Mouse (Mus musculus): Measurements from ENCODE around the gene Ccr10.

The Ccr10 gene

GRCm38 (mm10) chr11:101188166-101188805 lies 13.0 kb upstream of the Ccr10 start:
- DNase-seq (ENCODE audit: low spot score in 2 of 2), result no peak

- DNase-seq (ENCODE audit: low spot score in 2 of 2), result no peak
Measured at GRCm38 (mm10) chr11:101187541-101187940, 12.3 kb upstream of the Ccr10 start.

GRCm38 (mm10) chr11:101186526-101187247 lies 11.4 kb upstream of the Ccr10 start:
- DNase-seq (ENCODE audit: low spot score in 2 of 2), result no peak

- no peak for DNase-seq (ENCODE audit: low spot score in 2 of 2)
Measured at GRCm38 (mm10) chr11:101185441-101185840, 10.2 kb upstream of the Ccr10 start.

- no peak for DNase-seq (ENCODE audit: low spot score in 2 of 2)
Measured at GRCm38 (mm10) chr11:101184984-101185383, 9.7 kb upstream of the Ccr10 start.

- no peak for DNase-seq (ENCODE audit: low spot score in 2 of 2)
Measured at GRCm38 (mm10) chr11:101182771-101183517, 7.7 kb upstream of the Ccr10 start.

- DNase-seq (ENCODE audit: low spot score in 2 of 2), result no peak
Measured at GRCm38 (mm10) chr11:101181961-101182360, 6.7 kb upstream of the Ccr10 start.

- DNase-seq (ENCODE audit: low spot score in 2 of 2), result no peak
Measured at GRCm38 (mm10) chr11:101180846-101181740, 5.8 kb upstream of the Ccr10 start.

- no peak for DNase-seq (ENCODE audit: low spot score in 2 of 2)
Measured at GRCm38 (mm10) chr11:101180261-101180660, 5.0 kb upstream of the Ccr10 start.

- no peak for DNase-seq (ENCODE audit: low spot score in 2 of 2)
Measured at GRCm38 (mm10) chr11:101179306-101179705, 4.1 kb upstream of the Ccr10 start.

GRCm38 (mm10) chr11:101178061-101179058 lies 3.1 kb upstream of the Ccr10 start:
- DNase-seq (ENCODE audit: low spot score in 2 of 2), result no peak

- peak in 1 of 2 experiments; percentile 77 for DNase-seq (ENCODE audit: low spot score in 2 of 2)
Measured at GRCm38 (mm10) chr11:101176933-101177773, 1.9 kb upstream of the Ccr10 start.

- DNase-seq (ENCODE audit: low spot score in 2 of 2), result peak in 1 of 2 experiments; percentile 66
Measured at GRCm38 (mm10) chr11:101176117-101176691, 961 bp upstream of the Ccr10 start.

GRCm38 (mm10) chr11:101175636-101176116 lies 433 bp upstream of the Ccr10 start:
- DNase-seq (ENCODE audit: low spot score in 2 of 2), result peak in 1 of 2 experiments; percentile 63

- no peak for DNase-seq (ENCODE audit: low spot score in 2 of 2)
Measured at GRCm38 (mm10) chr11:101174389-101174745, 876 bp downstream of the Ccr10 start.

- DNase-seq (ENCODE audit: low spot score in 2 of 2), result peak in 1 of 2 experiments; percentile 61
Measured at GRCm38 (mm10) chr11:101173631-101174388, 1.4 kb downstream of the Ccr10 start.

GRCm38 (mm10) chr11:101173112-101173511 lies 2.1 kb downstream of the Ccr10 start:
- DNase-seq (ENCODE audit: low spot score in 2 of 2), result no peak

GRCm38 (mm10) chr11:101172434-101172815 lies 2.8 kb downstream of the Ccr10 start:
- DNase-seq (ENCODE audit: low spot score in 2 of 2), result no peak

Measured in frontal cortex, postnatal 36 days (tissue).